Mouse (Mus musculus) left cerebral cortex, adult 9 months (tissue): ENCODE results near the gene Chrna1.
A peak's percentile ranks its signal among the peaks of the same experiment; 100 is the strongest.

Experiments
- DNase-seq, 2 experiments: peaks; one replicate each; pipeline ENCODE4 v3.0.0; 2022; ENCODE audit warnings: low spot score in 2 of 2

The Chrna1 gene

DNA sequence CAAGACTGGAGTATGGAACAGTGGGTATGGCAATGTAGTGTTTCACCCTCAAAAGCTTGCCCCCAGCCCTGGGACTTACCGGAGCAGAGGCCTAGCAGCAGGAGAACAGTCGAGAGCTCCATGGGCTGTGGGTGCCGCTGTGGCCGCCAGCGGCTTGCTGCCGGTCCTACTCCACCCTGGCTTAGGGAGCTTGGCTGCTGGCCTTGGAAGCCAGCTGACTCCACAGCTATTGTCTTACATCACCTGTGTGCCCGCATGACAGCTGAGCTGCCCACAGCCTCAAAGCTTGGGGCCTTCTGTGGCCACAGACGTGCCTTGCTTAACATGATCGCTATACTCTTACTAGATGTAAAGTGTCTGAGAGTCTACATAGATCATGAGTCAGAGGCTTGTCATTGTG lies at the start of gene Chrna1:
Gene Chrna1, minus strand, starts transcription at position 173 of the 400 bp plus-strand sequence.
- DNase-seq = no peak

DNA sequence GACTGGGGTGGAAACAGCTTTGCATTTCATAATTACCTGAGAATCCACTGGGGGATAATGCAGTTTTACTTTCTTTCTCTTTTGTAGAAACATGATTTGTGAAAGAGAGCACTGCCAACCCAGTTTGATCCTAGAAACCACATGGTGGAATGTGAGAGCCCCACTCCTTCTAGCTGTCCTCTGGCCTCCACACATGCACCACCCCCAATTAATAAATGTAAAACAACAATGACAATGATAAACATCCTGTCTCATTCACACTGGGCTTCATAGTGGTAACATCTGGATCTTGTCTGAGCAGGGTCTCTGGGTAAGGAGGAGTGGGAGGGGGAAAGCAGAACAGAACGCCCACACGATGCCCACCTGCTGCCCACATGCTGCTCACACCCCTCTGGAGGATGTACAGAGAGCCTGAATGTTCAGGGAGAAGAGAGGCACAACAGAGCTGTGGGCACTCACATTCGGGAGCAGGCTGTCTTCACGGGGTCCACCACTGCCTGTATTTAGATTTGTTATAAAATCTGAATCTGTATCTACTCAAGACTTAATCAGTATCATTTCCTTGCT lies 38.4 kb upstream of the Chrna1 start:
- no peak for DNase-seq

DNA sequence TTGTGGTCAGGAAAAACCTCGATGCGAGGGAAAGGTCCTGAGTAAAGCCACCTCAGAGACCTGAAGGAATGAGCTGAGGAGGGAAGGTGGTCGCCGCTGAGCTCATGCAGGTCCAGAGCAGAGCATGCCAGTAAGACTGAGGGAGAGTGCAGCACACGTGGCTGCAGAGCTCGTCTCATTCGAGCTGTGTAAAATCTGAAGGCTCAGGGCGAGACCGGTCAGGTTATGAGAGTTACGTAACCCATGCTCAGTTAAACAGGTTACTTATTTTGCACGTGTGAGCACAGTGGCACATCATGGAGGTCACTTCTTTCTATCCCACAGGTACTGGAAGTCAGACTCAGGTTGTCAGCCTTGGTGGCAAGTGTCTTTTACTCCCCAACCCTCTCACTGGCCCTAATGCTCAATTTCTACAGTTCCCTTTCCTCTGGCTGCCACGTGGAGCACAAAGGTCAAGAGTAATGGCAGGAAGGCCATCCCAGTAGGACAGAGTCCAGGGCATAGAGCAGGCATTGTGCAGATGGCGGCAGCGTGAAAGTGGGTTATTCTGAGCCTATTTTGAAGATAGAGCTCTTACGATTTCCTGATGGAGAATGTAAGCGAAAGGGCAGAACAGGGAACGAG lies 36.4 kb upstream of the Chrna1 start:
- no peak for DNase-seq

DNA sequence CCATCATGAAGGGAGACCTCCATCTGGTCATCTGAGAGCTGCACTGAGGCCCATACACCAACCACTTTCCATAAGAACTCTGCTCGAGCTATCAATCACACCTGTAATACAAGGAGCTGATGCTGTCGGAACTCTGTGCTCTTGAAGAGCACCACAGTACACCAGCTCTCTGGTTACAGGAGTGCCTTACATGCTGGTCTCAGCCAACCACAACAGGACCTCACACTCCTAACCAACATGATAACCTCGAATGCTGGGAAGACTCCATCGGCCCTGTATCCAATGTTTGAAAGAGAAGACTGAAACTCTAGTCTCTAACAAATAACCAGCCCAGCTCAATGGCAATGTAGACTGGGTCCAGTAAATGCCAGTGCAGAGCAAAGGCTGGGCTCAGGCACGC lies 35.3 kb upstream of the Chrna1 start:
- no peak for DNase-seq

DNA sequence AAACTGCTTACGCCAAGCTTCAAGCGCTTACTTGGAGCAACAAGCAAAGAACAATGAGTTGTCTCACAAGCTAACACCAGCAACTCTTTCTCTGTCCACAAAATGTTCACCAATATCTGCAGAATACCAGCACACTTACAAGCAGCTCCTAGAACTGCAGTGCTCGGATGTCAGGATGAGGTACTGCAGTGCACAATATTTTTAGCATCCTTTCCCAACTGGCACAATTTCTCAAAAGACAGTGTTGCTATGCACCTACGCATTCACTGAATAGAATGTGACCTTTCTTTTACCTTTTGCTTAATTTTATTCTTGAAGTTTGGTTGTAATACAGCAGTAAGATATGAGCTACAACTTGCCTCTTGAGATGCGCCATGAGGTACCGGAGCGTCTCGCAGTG lies 34.2 kb upstream of the Chrna1 start:
- DNase-seq = no peak

DNA sequence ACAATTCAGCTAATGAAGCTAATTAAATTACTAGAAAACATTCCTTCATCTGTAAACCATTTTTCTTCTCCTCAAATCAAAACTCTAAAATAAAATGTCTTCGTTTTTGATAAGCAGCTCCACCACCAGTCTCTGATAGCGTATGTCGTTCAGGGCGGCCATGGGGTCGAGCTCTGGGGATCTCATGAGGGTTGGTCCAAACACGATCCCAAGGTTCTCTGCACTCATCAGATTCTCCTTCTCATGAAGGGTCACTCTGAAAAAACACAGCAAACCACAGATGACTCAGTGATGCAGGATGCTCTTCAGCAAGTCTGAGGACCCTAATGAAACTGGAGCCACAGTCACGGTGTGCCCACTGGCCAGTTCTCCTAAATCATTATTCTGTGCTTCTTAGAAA lies 32.8 kb upstream of the Chrna1 start:
- DNase-seq = no peak

DNA sequence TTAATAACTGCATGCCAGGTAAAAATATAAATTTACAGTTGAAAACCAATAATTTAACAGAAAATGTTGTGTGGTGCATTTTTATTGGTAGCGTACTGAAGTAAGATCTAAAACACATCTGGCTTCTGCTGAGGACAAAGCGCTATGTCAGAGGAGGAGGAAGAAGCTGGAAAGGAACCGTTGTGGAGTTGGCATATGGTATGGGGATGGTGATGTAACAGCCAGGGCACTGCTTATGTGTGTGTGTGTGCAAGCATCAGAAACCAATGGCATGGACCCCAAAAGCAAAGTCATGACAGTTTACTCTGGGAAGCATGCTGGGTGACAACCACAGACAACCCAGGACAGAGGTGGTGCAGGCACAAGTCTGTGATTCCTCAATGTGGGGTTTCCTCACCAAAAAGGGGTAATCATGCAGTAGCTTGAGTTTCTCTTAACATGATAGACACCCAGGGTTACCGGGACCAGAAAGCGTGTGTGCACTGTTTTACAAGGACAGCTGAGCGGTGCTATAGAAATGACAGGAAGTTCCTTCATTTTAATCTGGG lies 32.3 kb upstream of the Chrna1 start:
- no peak for DNase-seq

DNA sequence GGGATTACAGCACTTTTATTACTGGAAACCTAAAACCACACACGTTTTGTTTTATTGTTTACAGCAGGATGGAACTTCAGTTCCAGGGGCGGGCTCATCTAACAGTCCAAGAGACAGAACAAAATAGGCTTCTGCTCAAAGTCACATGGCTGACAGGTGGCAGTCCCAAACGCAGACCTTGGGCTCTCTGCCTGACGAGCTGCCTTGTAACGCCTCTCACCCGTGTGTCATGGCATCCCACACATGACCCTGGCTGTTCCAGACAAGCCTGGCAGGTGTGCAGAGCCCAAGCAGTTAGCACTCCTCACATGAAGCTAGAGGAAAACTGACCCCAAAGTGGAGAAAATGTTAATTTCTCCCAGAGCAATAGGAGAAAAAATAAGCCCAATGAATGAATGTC lies 31.7 kb upstream of the Chrna1 start:
- no peak for DNase-seq

DNA sequence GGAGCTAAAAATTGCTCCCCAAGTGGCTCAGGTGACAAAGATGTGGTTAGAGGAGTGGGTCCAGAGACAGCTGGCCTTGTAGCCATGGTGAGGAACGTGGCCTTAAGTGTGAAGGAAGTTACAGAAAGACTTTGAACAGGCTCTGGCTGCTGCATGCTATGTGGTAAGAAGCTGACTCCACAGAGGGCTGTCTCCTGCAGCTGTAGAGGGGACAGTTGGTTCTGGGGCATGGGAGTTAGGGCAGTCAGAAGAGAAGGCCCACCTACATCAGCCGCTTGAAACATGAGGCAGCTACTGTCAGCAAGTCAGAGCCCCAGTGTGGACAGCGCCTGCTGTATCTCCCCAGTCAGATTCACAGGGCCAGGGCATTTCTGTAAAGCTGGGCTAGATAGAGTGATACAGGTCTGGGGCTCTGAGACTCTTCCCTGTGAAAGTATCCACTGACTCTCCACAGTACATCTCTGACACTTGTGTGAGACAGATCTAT lies 29.6 kb upstream of the Chrna1 start:
- no peak for DNase-seq

DNA sequence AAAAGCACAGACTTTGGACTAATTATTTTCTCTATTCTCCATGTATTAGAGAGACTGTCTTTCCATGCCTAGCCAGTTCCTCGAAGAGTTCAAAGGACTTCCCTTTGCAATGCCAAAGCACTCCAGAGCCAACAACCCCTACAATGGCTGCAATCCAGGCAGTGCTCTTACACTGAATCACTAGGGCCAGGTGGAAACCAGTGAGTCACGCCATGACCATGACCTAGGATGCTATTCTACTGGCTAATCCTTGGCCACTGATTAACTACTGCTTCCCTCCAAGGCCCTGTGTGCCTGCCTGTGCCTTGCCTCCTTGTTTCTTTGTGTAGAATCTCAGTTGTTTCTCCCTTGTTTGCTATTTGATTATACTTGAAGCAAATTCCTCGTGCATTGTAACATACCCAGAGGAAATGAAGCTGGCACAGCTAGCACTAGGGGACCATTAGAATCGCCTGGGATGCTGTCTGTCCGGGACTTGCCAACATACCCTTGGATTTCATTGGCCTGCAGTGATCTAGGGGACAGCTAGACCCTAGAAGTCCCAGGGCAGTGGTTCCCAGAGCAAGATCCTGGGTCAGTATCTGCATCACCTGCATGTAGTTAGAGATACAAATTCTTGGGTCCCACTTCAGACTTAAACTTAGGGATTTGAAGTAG lies 29.1 kb upstream of the Chrna1 start:
- no peak for DNase-seq

DNA sequence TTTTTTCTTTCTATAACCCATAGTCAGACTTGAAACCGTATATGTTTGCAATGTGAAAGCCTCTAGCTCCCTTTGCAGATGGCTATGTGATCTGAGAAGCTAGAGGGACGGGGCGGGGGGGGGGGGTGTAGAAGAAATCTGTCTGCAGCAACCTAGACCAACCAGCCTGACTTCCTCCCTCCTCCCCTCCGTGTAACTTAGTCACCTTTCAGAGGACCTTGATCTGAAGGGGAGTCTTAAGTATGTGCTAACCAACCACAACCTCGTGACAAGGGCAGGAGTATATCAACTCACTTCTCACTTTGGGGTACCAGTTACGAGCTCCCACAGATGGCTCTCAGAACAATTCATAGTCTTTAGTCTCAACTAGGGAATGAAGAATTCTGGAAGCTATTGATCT lies 28.3 kb upstream of the Chrna1 start:
- DNase-seq = no peak

DNA sequence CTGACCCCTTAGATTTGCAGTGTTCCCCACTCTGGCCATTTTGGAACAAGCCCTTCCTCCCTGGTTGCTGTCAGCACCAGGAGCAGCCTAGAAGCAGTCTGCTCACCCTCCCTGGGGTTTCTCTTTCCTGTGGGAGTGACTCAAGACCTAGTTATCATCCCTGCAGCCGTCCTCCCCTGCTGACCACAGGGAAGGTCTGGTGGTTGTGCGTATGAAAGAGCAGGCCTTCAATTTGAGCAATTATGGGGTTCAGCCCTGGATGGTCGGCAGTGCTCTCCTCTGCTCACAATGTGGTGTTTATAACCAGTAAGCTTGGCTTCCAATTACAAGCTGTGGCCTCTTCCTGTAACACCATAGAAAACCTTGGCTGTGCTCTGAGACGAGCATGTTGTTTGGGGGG lies 27.5 kb upstream of the Chrna1 start:
- no peak for DNase-seq

DNA sequence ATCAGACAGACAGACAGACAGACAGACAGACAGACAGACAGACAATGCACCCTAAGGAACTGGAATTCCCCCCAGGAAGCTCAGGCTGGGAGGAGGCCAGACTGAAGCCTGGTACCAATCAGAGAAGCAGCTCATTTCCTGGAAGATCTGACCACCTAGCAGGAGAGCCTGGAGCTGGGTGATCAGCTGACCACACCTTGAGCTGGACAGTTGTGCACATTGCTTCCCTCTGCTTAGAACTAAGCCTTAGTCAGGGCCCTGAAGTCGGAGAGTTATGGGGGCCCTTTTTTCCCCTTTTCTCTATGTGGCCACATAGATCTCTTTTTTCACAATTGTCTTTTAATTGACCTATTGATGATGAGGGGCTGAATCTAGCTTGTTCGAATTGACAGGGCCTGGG lies 27.0 kb upstream of the Chrna1 start:
- no peak for DNase-seq

DNA sequence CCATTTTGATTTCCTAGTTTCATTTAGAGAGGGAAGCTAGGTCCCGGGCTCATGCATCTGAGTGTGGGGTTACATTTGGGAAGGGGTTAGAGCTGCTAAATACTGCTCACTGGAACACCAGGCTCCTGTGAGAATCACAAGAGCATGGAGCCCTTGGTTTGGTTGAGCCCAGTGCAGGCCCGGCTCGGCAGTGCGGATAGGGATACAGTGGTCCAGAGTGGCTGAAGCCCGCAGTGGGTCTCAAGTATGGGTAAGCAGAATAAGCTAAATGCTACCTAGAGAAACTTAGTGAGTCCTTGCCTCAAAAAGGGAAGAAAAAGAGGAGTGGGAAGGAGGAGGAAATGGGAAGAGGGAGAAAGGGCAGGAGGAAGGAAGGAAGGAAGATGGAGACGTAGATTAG lies 26.5 kb upstream of the Chrna1 start:
- no peak for DNase-seq

DNA sequence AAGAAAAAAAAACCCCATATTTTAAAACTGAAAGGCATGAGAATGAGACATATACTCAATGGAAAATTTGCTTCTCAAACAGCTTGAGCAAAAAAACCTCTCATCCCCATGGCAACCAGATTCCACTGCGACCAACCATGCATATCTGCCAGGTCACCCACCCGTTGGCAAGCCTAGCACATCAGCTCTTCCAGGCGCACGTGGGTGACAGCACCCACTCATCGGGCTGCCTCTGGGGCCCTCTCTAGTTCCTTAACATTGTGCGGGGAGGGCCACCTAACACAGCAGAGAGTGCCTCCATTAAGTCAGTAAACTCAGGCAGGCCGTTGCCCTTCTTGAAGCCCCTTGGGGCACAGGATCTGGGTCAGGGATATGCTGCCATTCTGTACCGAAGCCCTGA lies 24.9 kb upstream of the Chrna1 start:
- peak; percentile 93 for DNase-seq

DNA sequence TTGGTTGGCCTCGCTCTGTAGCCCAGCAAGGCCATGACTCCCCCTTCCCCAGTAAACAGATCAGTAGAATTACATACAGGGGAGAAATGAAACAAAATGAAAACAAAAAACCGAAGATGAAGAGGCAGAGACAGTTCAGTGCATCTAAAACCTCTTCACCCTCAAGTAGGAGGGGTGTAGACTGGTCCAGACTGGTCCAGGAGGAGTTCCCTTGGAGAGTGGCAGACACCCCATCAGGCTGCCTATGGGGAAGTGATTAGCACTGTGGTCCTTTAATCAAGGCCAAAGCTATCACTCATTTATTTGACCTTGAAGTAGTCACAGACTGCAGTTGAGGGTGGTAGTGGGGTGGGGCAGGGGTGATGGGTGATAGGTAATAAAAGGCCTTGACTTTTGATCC lies 24.4 kb upstream of the Chrna1 start:
- DNase-seq = no peak

DNA sequence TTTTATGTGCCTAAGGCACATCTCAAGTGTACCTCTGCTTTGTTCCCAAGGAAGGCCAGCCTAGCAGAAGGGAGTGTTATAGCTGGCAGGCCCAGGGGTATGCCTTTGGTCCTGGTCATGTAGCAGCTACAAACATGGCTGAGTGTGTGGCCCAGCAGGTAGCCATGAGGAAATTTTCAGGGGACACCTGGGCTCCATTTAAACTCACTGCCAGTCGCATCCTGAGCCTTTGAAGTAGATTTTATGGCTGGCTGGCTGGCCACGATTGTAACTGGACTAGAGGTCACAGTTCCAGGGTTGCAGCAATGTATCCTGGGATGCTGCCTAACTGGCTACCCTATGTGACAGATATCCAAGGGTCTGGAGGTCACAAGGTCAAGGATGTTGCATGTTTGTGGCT lies 20.5 kb upstream of the Chrna1 start:
- DNase-seq = no peak

DNA sequence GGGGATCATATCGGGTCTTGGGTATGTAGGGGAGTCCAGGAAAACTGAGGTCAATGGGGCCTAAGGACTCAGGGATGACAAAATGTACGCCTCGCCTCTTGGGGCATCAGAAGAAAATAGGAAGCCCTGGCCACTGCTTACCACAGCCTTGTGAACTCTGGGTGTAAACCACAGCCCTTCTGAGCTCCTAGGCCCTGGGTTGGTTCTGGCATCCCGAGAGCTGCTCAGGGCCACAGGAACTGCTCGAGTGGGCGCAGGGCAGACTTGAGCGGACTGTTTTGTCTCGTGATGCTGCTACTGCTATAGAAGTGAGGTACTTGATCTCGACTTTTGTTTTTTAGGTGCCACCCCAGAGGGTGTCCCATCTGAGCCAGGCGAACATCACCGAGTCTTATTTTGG lies 17.6 kb upstream of the Chrna1 start:
- no peak for DNase-seq

DNA sequence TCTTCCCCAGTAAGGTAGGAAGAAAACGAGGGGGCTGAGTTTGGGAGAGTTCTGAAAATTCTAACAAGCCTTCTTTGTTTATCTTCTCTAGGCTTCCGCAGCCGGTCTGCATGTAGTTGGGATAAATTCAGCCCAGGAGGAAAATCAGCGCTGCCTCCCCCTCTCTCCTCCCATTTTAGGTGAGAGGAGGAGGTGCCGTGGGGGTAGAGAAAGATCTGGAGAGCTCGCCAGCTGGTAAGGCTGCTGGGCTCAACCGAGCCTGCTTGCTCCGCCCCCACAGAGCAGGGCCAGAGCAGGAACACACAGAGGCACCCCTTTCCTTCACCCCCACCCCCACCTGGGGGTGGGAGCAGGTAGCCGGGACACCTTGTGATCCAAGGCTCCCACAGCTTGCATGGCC lies 16.6 kb upstream of the Chrna1 start:
- DNase-seq = peak; percentile 90 to 94

DNA sequence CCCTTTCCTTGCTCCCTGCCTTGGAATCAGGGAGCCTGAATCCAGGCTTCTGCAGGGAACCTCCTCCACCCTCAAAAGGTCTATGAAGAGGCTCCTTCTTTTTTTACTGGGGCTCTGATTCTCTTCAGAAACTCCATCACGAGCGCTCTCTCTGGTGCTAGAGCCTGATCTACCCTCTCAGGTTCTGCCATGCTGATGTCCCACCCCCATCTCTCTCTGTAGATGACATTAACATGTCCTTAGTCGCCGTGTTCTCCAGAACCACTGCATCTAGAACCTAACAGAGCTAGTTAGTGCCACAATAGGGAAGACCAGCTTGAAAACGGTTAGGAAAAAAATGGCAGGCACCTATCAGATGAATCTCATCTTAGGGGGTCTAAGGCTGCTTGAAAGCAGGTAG lies 16.2 kb upstream of the Chrna1 start:
- no peak for DNase-seq

DNA sequence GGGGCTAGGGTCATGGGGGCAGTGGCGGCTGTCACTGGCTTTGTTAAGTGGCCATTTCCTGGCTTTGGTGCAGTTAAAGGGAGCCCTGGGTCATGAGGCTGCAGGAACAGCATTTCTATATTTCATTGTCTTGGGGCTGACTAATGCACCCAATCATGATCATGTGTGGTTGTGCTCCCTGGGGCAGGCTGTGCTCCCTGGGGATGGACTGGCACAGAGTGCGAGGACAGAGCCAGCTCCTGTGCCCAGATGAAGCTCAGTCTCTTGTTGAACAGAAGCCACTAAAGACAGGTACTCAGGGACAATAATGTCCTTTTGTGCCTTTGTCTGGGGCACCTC lies 12.9 kb upstream of the Chrna1 start:
- DNase-seq = no peak

DNA sequence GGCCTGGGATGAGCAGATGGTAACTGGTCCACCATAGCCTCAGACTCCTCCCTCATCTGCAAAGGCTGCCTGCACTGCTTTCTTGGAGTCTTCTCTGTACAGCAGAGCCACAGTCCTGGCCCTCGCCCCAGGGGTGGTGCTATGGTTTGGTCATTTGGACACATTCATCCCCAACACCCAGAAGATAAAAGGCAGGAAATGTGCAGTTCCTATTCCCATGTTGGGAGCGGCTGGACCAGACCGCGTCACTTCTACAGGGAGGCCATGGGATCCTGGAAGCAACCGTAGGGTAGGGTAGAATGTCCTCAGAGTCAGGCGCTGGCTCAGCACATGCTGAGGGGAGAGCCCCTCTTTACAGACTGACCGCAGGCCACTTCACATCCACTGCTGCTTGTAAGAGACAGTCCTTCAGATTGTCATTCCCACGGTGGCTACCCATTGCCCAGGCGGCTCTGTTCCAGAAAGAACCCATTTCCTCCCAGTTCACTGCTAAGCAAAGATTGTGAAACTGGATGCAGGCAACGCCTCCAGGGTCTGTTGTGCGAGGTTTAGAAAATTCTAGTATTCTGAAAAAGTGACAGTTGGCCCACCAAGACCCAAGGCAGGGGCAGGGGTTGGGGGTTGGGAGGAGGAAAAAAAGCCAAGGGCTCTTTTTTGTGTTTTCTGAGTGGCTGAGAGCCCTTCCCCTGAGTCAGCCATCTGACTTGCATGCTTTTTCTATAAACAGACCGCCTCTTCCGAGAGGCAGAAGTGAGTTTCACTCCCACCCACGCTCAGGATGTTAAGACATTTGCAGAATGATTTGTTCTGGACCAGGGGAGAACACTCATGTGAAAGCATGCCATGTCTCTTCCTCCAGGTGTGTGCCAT lies 12.3 kb upstream of the Chrna1 start:
- DNase-seq = peak; percentile 73 to 88
